In the genomic region with DNA sequence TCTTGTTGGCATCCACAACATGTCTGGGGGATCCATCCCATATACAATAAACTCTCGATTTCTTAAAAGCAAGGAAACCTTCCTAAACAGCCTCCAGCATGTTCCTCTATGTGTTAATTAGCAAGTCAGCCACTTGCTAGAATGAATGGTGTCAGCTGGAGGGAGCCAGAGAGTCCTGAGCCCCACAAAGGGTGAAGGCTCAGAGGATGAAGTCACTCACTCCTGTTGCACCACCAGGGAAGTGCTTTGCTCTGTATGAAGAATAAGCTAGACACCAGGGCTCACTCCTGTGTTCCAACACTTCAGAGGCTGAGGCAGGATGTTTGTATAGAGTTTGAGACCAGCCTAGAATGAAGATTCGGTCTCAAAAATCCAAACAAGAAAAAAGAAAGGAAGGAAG, we compare ENCODE assay signal across 9 mouse cellular contexts. TPM values are rescaled to one million over a fixed set of nuclear protein-coding genes. Genes with fewer than 3 reads are reported as not detected.
DNase-seq lines count a peak whose midpoint lies in the region; ATAC-seq and TF ChIP-seq lines count a peak whose summit lies in the region.
"Had no signal": no experiment of that assay in that cellular context is flagged by ENCODE, and none has a peak within 500 bp of the region (broad histone marks: within the 10 kb centered on the region; RNA-seq: fewer than 3 reads in every experiment).

No protein-coding gene starts in this region.

- no peaks in the 10 kb centered on the region for H3K4me1 ChIP-seq in embryonic facial prominence, embryonic 11.5 days (ENCODE audit: control insufficient read depth, insufficient read depth, low read length)
- H3K4me1 ChIP-seq in embryonic facial prominence, embryonic 10.5 days = peaks cover 17% of the 10 kb centered on the region
- 0 out of 2 replicates have a peak, but pooled peaks cover 4% of the 10 kb centered on the region for H3K4me1 ChIP-seq in midbrain, postnatal 0 days (ENCODE audit: insufficient read depth, low read length)
- peaks cover 11% of the 10 kb centered on the region for H3K4me1 ChIP-seq in midbrain, embryonic 16.5 days (ENCODE audit: control insufficient read depth, insufficient read depth, low read length)
- H3K4me1 ChIP-seq in forebrain, embryonic 13.5 days = peaks cover 22% of the 10 kb centered on the region

- TF ChIP-seq CTCF in midbrain, postnatal 0 days (IDR thresholded peaks at IDR 0.05) = peak; percentile 52

- H3K9ac ChIP-seq in embryonic facial prominence, embryonic 11.5 days (replicated peaks; ENCODE audit: low read length) = no peak overlapping the region
- H3K9ac ChIP-seq in midbrain, postnatal 0 days (replicated peaks; ENCODE audit: low read length, poor library complexity, severe bottlenecking) = no peak overlapping the region
- no peak overlapping the region for H3K9ac ChIP-seq in midbrain, embryonic 16.5 days (ENCODE audit: low read depth, low read length)
- no peak overlapping the region for H3K9ac ChIP-seq in forebrain, embryonic 13.5 days
- H3K9ac ChIP-seq: limb, embryonic 15.5 days had no signal

- intact Hi-C loops in heart, postnatal 14 days (cut with DNase I) = loop anchor here (2.0 to 5.0 kb wide), 2 partner anchors 47 to 55 kb away; no protein-coding TSS in a partner anchor

- no peak for ATAC-seq in embryonic facial prominence, embryonic 11.5 days (replicated peaks; ENCODE audit: insufficient number of reproducible peaks, low FRiP score, low TSS enrichment, low read depth)
- no peak for ATAC-seq in midbrain, postnatal 0 days (ENCODE audit: low FRiP score)
- ATAC-seq in midbrain, embryonic 16.5 days = no peak
- ATAC-seq in forebrain, embryonic 13.5 days = no peak

- DNase-seq in embryonic facial prominence, embryonic 11.5 days (ENCODE audit: low spot score) = peak; percentile 24
- no peak for DNase-seq in embryonic facial prominence, embryonic 10.5 days (ENCODE audit: low spot score)
- peak; percentile 35 for DNase-seq in midbrain, postnatal 0 days (ENCODE audit: low spot score)
- peak; percentile 34 to 51 for DNase-seq in heart, postnatal 14 days
- peak; percentile 40 for DNase-seq in retina, postnatal 1 day
- DNase-seq in testis, postnatal 10 days (ENCODE audit: low spot score) = no peak

- no peak overlapping the region for H3K4me3 ChIP-seq in embryonic facial prominence, embryonic 11.5 days (ENCODE audit: low read depth, low read length)
- no peak overlapping the region for H3K4me3 ChIP-seq in embryonic facial prominence, embryonic 10.5 days
- H3K4me3 ChIP-seq in midbrain, postnatal 0 days (ENCODE audit: low read depth, low read length) = no peak overlapping the region
- no peak overlapping the region for H3K4me3 ChIP-seq in midbrain, embryonic 16.5 days (ENCODE audit: low read depth, low read length)
- no peak overlapping the region for H3K4me3 ChIP-seq in forebrain, embryonic 13.5 days
- H3K4me3 ChIP-seq: limb, embryonic 15.5 days had no signal

- no peaks in the 10 kb centered on the region for H3K36me3 ChIP-seq in embryonic facial prominence, embryonic 11.5 days (replicated peaks; ENCODE audit: control insufficient read depth, insufficient read depth, low read depth, low read length)
- H3K36me3 ChIP-seq in embryonic facial prominence, embryonic 10.5 days (replicated peaks) = no peaks in the 10 kb centered on the region
- no peaks in the 10 kb centered on the region for H3K36me3 ChIP-seq in midbrain, postnatal 0 days (ENCODE audit: insufficient read depth, low read length)
- no peaks in the 10 kb centered on the region for H3K36me3 ChIP-seq in midbrain, embryonic 16.5 days (ENCODE audit: control insufficient read depth, insufficient read depth, low read length)
- no peaks in the 10 kb centered on the region for H3K36me3 ChIP-seq in forebrain, embryonic 13.5 days (ENCODE audit: poor library complexity, severe bottlenecking)
- H3K36me3 ChIP-seq: limb, embryonic 15.5 days had no signal

- H3K9me3 ChIP-seq in embryonic facial prominence, embryonic 11.5 days (replicated peaks; ENCODE audit: control insufficient read depth, low read length) = no peaks in the 10 kb centered on the region
- H3K9me3 ChIP-seq in embryonic facial prominence, embryonic 10.5 days = no peaks in the 10 kb centered on the region
- H3K9me3 ChIP-seq in midbrain, postnatal 0 days (ENCODE audit: low read length) = no peaks in the 10 kb centered on the region
- H3K9me3 ChIP-seq in midbrain, embryonic 16.5 days (replicated peaks; ENCODE audit: control insufficient read depth, low read length, poor library complexity, severe bottlenecking) = no peaks in the 10 kb centered on the region
- no peaks in the 10 kb centered on the region for H3K9me3 ChIP-seq in forebrain, embryonic 13.5 days (replicated peaks)
- H3K9me3 ChIP-seq: limb, embryonic 15.5 days had no signal

- H3K4me2 ChIP-seq in embryonic facial prominence, embryonic 11.5 days (ENCODE audit: low read depth, low read length) = no peak overlapping the region
- H3K4me2 ChIP-seq in midbrain, postnatal 0 days (ENCODE audit: low read depth, low read length, poor library complexity, severe bottlenecking) = no peak overlapping the region
- no peak overlapping the region for H3K4me2 ChIP-seq in midbrain, embryonic 16.5 days (ENCODE audit: low read length)
- no peak overlapping the region for H3K4me2 ChIP-seq in forebrain, embryonic 13.5 days
- H3K4me2 ChIP-seq: limb, embryonic 15.5 days had no signal

- H3K27me3 ChIP-seq in embryonic facial prominence, embryonic 11.5 days (ENCODE audit: control insufficient read depth, insufficient read depth, low read length) = no peaks in the 10 kb centered on the region
- H3K27me3 ChIP-seq in embryonic facial prominence, embryonic 10.5 days (replicated peaks; ENCODE audit: low read depth, poor library complexity, severe bottlenecking) = peaks cover 30% of the 10 kb centered on the region
- no peaks in the 10 kb centered on the region for H3K27me3 ChIP-seq in midbrain, postnatal 0 days (ENCODE audit: insufficient read depth, low read length)
- no peaks in the 10 kb centered on the region for H3K27me3 ChIP-seq in midbrain, embryonic 16.5 days (ENCODE audit: control insufficient read depth, insufficient read depth, low read depth, low read length)
- H3K27me3 ChIP-seq in forebrain, embryonic 13.5 days = no peaks in the 10 kb centered on the region
- H3K27me3 ChIP-seq: limb, embryonic 15.5 days had no signal

- no peak overlapping the region for H3K27ac ChIP-seq in embryonic facial prominence, embryonic 11.5 days (replicated peaks; ENCODE audit: low read depth, low read length)
- no peak overlapping the region for H3K27ac ChIP-seq in embryonic facial prominence, embryonic 10.5 days (replicated peaks)
- H3K27ac ChIP-seq in midbrain, postnatal 0 days (ENCODE audit: low read depth, low read length) = no peak overlapping the region
- no peak overlapping the region for H3K27ac ChIP-seq in midbrain, embryonic 16.5 days (ENCODE audit: low read length)
- no peak overlapping the region for H3K27ac ChIP-seq in forebrain, embryonic 13.5 days
- H3K27ac ChIP-seq: limb, embryonic 15.5 days had no signal

- 59% methylated on average over 2 of the region's 2 CpGs for whole genome bisulfite sequencing in embryonic facial prominence, embryonic 11.5 days
- WGBS in embryonic facial prominence, embryonic 10.5 days = 56% methylated on average over 2 of the region's 2 CpGs
- 57% methylated on average over 2 of the region's 2 CpGs for WGBS in midbrain, postnatal 0 days
- 66% methylated on average over 2 of the region's 2 CpGs for WGBS in midbrain, embryonic 16.5 days
- 52% methylated on average over 2 of the region's 2 CpGs for WGBS in forebrain, embryonic 13.5 days

RNA-seq across cellular contexts. Expression of a gene that starts 1.5 kb away (rescaled TPM):
- 11.6 and 13.3 TPM in 2 replicates for polyA plus RNA-seq in embryonic facial prominence, embryonic 11.5 days (2014; fragmentation: Nextera tagmentation; extraction: Ambion mirVana)
- polyA plus RNA-seq in embryonic facial prominence, embryonic 10.5 days (2016; fragmentation: Nextera tagmentation; extraction: Ambion mirVana) = 9.8 and 10.2 TPM in 2 replicates
- total RNA-seq in midbrain, postnatal 0 days (2014; rRNA removed) = 43.8 and 45.9 TPM in 2 replicates
- 10.3 and 13.8 TPM in 2 replicates for polyA plus RNA-seq in midbrain, postnatal 0 days (2015; fragmentation: Nextera tagmentation; extraction: Ambion mirVana)
- 10.3 and 13.6 TPM in 2 replicates for polyA plus RNA-seq in midbrain, embryonic 16.5 days (2015; fragmentation: Nextera tagmentation; extraction: Ambion mirVana)
- 10 to 100 TPM; 80.4 to 85.6 TPM for total RNA-seq in heart, postnatal 14 days (2021)
- polyA plus RNA-seq in forebrain, embryonic 13.5 days (2015; fragmentation: Nextera tagmentation; extraction: Ambion mirVana) = 10.1 and 13.0 TPM in 2 replicates

Comparison
In these comparisons a context has a peak if more than half of its experiments do, and no peak if none do; other contexts are left out.
1. DNase-seq: peak in embryonic facial prominence, embryonic 11.5 days (single experiment), midbrain, postnatal 0 days (single experiment), heart, postnatal 14 days (2 of 2) and retina, postnatal 1 day (single experiment); none in embryonic facial prominence, embryonic 10.5 days (single experiment) and testis, postnatal 10 days (single experiment).